Mouse (Mus musculus): Measurements from ENCODE around the gene Bcat1. TPM values are rescaled to one million over a fixed set of nuclear protein-coding genes. Genes with fewer than 3 reads are reported as not detected.

The Bcat1 gene
- polyA plus RNA-seq, 1 experiment from 2014 or later: 7.3 TPM

- no peak for ATAC-seq (ENCODE audit: extremely low read depth, insufficient number of reproducible peaks, low FRiP score, low TSS enrichment)
- H3K4me3 ChIP-seq: no peak overlapping the region
- no peak overlapping the region for H3K9ac ChIP-seq
- no peaks in the 10 kb centered on the region for H3K4me1 ChIP-seq
- no peaks in the 10 kb centered on the region for H3K36me3 ChIP-seq
- 0 out of 2 replicates have a peak, but pooled peaks cover 5% of the 10 kb centered on the region for H3K9me3 ChIP-seq
- no peaks in the 10 kb centered on the region for H3K27me3 ChIP-seq (replicated peaks)
- H3K4me2 ChIP-seq: no peak overlapping the region
- H3K27ac ChIP-seq (replicated peaks): no peak overlapping the region
- 73% methylated on average over 8 of the region's 8 CpGs for WGBS
These were observed 112.8 kb downstream of the Bcat1 start for GRCm38 (mm10) chr6:144963156-144963555.

GRCm38 (mm10) chr6:144962013-144962354, 114.0 kb downstream of the Bcat1 start:
- Histone ChIP-seq H3K4me3 (no peak overlapping the region), H3K27ac (replicated peaks) (no peak overlapping the region), H3K9me3 (0 out of 2 replicates have a peak, but pooled peaks cover 5% of the 10 kb centered on the region), H3K4me1 (no peaks in the 10 kb centered on the region), H3K36me3 (no peaks in the 10 kb centered on the region), H3K9ac (no peak overlapping the region), H3K27me3 (replicated peaks) (no peaks in the 10 kb centered on the region), H3K4me2 (no peak overlapping the region)
- 58% methylated on average over 4 of the region's 4 CpGs for WGBS
- ATAC-seq (ENCODE audit: extremely low read depth, insufficient number of reproducible peaks, low FRiP score, low TSS enrichment): no peak

GRCm38 (mm10) chr6:144961253-144962012, 114.6 kb downstream of the Bcat1 start:
- Histone ChIP-seq H3K9ac (no peak overlapping the region), H3K4me1 (no peaks in the 10 kb centered on the region), H3K27me3 (replicated peaks) (no peaks in the 10 kb centered on the region), H3K36me3 (no peaks in the 10 kb centered on the region), H3K9me3 (0 out of 2 replicates have a peak, but pooled peaks cover 5% of the 10 kb centered on the region), H3K4me3 (no peak overlapping the region), H3K27ac (replicated peaks) (no peak overlapping the region), H3K4me2 (no peak overlapping the region)
- 78% methylated on average over 25 of the region's 25 CpGs for WGBS
- no peak for ATAC-seq (ENCODE audit: extremely low read depth, insufficient number of reproducible peaks, low FRiP score, low TSS enrichment)

- WGBS: 53% methylated on average over 14 of the region's 14 CpGs
- Histone ChIP-seq H3K27me3 (replicated peaks) (no peaks in the 10 kb centered on the region), H3K36me3 (no peaks in the 10 kb centered on the region), H3K9me3 (0 out of 2 replicates have a peak, but pooled peaks cover 5% of the 10 kb centered on the region), H3K9ac (no peak overlapping the region), H3K27ac (replicated peaks) (no peak overlapping the region), H3K4me1 (no peaks in the 10 kb centered on the region), H3K4me2 (no peak overlapping the region), H3K4me3 (no peak overlapping the region)
- no peak for ATAC-seq (ENCODE audit: extremely low read depth, insufficient number of reproducible peaks, low FRiP score, low TSS enrichment)
These were observed 120.0 kb downstream of the Bcat1 start for GRCm38 (mm10) chr6:144955887-144956547.

GRCm38 (mm10) chr6:144952885-144953284, 123.1 kb downstream of the Bcat1 start:
- Histone ChIP-seq H3K27ac (replicated peaks) (no peak overlapping the region), H3K27me3 (replicated peaks) (no peaks in the 10 kb centered on the region), H3K4me2 (no peak overlapping the region), H3K9me3 (no peaks in the 10 kb centered on the region), H3K36me3 (no peaks in the 10 kb centered on the region), H3K9ac (no peak overlapping the region), H3K4me1 (no peaks in the 10 kb centered on the region), H3K4me3 (no peak overlapping the region)
- no peak for ATAC-seq (ENCODE audit: extremely low read depth, insufficient number of reproducible peaks, low FRiP score, low TSS enrichment)
- 76% methylated on average over 6 of the region's 6 CpGs for WGBS

GRCm38 (mm10) chr6:144944435-144945365, 131.3 kb downstream of the Bcat1 start:
- H3K9ac ChIP-seq: no peak overlapping the region
- no peaks in the 10 kb centered on the region for H3K27me3 ChIP-seq (replicated peaks)
- no peak for ATAC-seq (ENCODE audit: extremely low read depth, insufficient number of reproducible peaks, low FRiP score, low TSS enrichment)
- no peaks in the 10 kb centered on the region for H3K9me3 ChIP-seq
- H3K36me3 ChIP-seq: no peaks in the 10 kb centered on the region
- no peaks in the 10 kb centered on the region for H3K4me1 ChIP-seq
- no peak overlapping the region for H3K27ac ChIP-seq (replicated peaks)
- H3K4me3 ChIP-seq: no peak overlapping the region
- H3K4me2 ChIP-seq: no peak overlapping the region
- WGBS: 75% methylated on average over 10 of the region's 10 CpGs

Other genes with a start within 250 kb of the Bcat1 start
- 2.2 and 2.4 TPM in 2 replicates for gene Lrmp, start 39.5 kb upstream of the Bcat1 start, polyA plus RNA-seq (2015; fragmentation: Nextera tagmentation; extraction: Ambion mirVana)
- gene Casc1, start 134.8 kb upstream of the Bcat1 start, polyA plus RNA-seq (2015; fragmentation: Nextera tagmentation; extraction: Ambion mirVana): 0.29 and 0.56 TPM in 2 replicates
- gene Etfrf1, start 134.9 kb upstream of the Bcat1 start, polyA plus RNA-seq (2015; fragmentation: Nextera tagmentation; extraction: Ambion mirVana): 52.7 and 56.0 TPM in 2 replicates
- 33.9 and 39.9 TPM in 2 replicates for gene Kras, start 174.1 kb upstream of the Bcat1 start, polyA plus RNA-seq (2015; fragmentation: Nextera tagmentation; extraction: Ambion mirVana)

All from heart, embryonic 13.5 days (tissue).